Mouse (Mus musculus) thymus, adult 2 months (tissue): ENCODE results near the gene Snap91. TPM values are rescaled to one million over a fixed set of nuclear protein-coding genes. Genes with fewer than 3 reads are reported as not detected.

Source experiments
- DNase-seq: peaks from one replicate; pipeline ENCODE4 v3.0.0; 2021
- H3K27ac ChIP-seq: fragments of 200-500 bp; 2 replicates; pipeline ENCODE4 v1.5.1; 2012; ENCODE audit warnings: low read length, control low read depth; ENCODE audit not compliant: control insufficient read depth, insufficient read depth
- H3K27me3 ChIP-seq: fragments of 200-500 bp; 2 replicates; pipeline ENCODE4 v1.6.1; 2012; ENCODE audit warnings: mild to moderate bottlenecking, low read length, moderate library complexity, mixed read lengths; ENCODE audit not compliant: control insufficient read depth, insufficient read depth
- H3K36me3 ChIP-seq: fragments of 200-500 bp; 2 replicates; pipeline ENCODE4 v1.6.1; 2012; ENCODE audit warnings: mild to moderate bottlenecking, low read length, moderate library complexity; ENCODE audit not compliant: control insufficient read depth, insufficient read depth
- H3K4me1 ChIP-seq: fragments of 200-500 bp; replicated peaks from 2 replicates; pipeline ENCODE4 v1.6.1; 2012; ENCODE audit warnings: low read length; ENCODE audit not compliant: control insufficient read depth, insufficient read depth
- H3K4me3 ChIP-seq: fragments of 200-500 bp; 2 replicates; pipeline ENCODE4 v1.5.1; 2012; ENCODE audit warnings: mild to moderate bottlenecking, low read length, control low read depth, moderate library complexity; ENCODE audit not compliant: control insufficient read depth, insufficient read depth
- CTCF ChIP-seq: fragments of 200-500 bp; IDR thresholded peaks from 2 replicates; pipeline ENCODE4 v1.5.1; 2012; ENCODE audit warnings: mild to moderate bottlenecking, control low read depth, low read length, moderate library complexity, borderline replicate concordance; ENCODE audit not compliant: control insufficient read depth, poor library complexity, insufficient read depth; ENCODE audit errors: extremely low read depth
- POLR2A ChIP-seq: fragments of 200-500 bp; IDR thresholded peaks from 2 replicates; pipeline ENCODE4 v1.6.1; 2012; ENCODE audit warnings: mild to moderate bottlenecking, low read length, control low read depth, moderate library complexity; ENCODE audit not compliant: control insufficient read depth, poor library complexity, insufficient read depth; ENCODE audit errors: extremely low read depth
- WGBS: fragments of 180-500 bp; shearing (Covaris S2); methylation state at CpG from one replicate; pipeline ENCODE4 v1.1.7; 2018; 5-methylcytosine and 5-hydroxymethylcytosine counted together
- polyA plus RNA-seq: library from polyadenylated mRNA; depleted of rRNA; stranded (reverse); fragments of >200 nt; gene quantifications from 2 replicates; pipeline ENCODE4 v1.2.3, GENCODE M21; 2012

Snap91 gene
- polyA plus RNA-seq, 1 experiment = 6.0 TPM

- Histone ChIP-seq H3K36me3 (no peaks in the 10 kb centered on the region), H3K4me3 (no peak overlapping the region), H3K27ac (no peak overlapping the region), H3K27me3 (no peaks in the 10 kb centered on the region), H3K4me1 (no peaks in the 10 kb centered on the region)
- 93% methylated on average over 4 of the region's 4 CpGs for WGBS
- TF ChIP-seq POLR2A = no peak
- TF ChIP-seq CTCF = no peak
- DNase-seq = no peak
These were observed 99.0 kb downstream of the Snap91 start for GRCm38 (mm10) chr9:86781426-86781825.

GRCm38 (mm10) chr9:86778212-86778611, 102.2 kb downstream of the Snap91 start:
- WGBS = 79% methylated on average over 4 of the region's 4 CpGs
- no peak overlapping the region for H3K27ac ChIP-seq
- H3K27me3 ChIP-seq = no peaks in the 10 kb centered on the region
- DNase-seq = no peak
- H3K4me1 ChIP-seq = no peaks in the 10 kb centered on the region
- no peaks in the 10 kb centered on the region for H3K36me3 ChIP-seq
- H3K4me3 ChIP-seq = no peak overlapping the region
- TF ChIP-seq POLR2A = no peak
- TF ChIP-seq CTCF = no peak

GRCm38 (mm10) chr9:86777309-86777708, 103.1 kb downstream of the Snap91 start:
- Histone ChIP-seq H3K36me3 (no peaks in the 10 kb centered on the region), H3K4me3 (no peak overlapping the region), H3K27ac (no peak overlapping the region), H3K27me3 (no peaks in the 10 kb centered on the region), H3K4me1 (no peaks in the 10 kb centered on the region)
- no peak for TF ChIP-seq POLR2A
- no peak for TF ChIP-seq CTCF
- 70% methylated on average over 7 of the region's 7 CpGs for WGBS
- DNase-seq = no peak

- no peaks in the 10 kb centered on the region for H3K36me3 ChIP-seq
- no peaks in the 10 kb centered on the region for H3K27me3 ChIP-seq
- no peak overlapping the region for H3K27ac ChIP-seq
- H3K4me3 ChIP-seq = no peak overlapping the region
- 93% methylated on average over 6 of the region's 6 CpGs for WGBS
- H3K4me1 ChIP-seq = no peaks in the 10 kb centered on the region
- no peak for DNase-seq
- TF ChIP-seq CTCF (no peak), POLR2A (no peak)
These were observed 105.1 kb downstream of the Snap91 start for GRCm38 (mm10) chr9:86775374-86775773.

GRCm38 (mm10) chr9:86773996-86774395, 106.5 kb downstream of the Snap91 start:
- Histone ChIP-seq H3K27me3 (no peaks in the 10 kb centered on the region), H3K4me1 (no peaks in the 10 kb centered on the region), H3K27ac (no peak overlapping the region), H3K36me3 (no peaks in the 10 kb centered on the region), H3K4me3 (no peak overlapping the region)
- WGBS = 86% methylated on average over 8 of the region's 8 CpGs
- no peak for TF ChIP-seq CTCF
- TF ChIP-seq POLR2A = no peak
- DNase-seq = no peak

GRCm38 (mm10) chr9:86772897-86773296, 107.6 kb downstream of the Snap91 start:
- Histone ChIP-seq H3K27me3 (no peaks in the 10 kb centered on the region), H3K4me3 (no peak overlapping the region), H3K4me1 (no peaks in the 10 kb centered on the region), H3K36me3 (no peaks in the 10 kb centered on the region), H3K27ac (no peak overlapping the region)
- WGBS = 87% methylated on average over 3 of the region's 3 CpGs
- TF ChIP-seq POLR2A = no peak
- DNase-seq = no peak

- no peak overlapping the region for H3K27ac ChIP-seq
- no peak overlapping the region for H3K4me3 ChIP-seq
- H3K36me3 ChIP-seq = no peaks in the 10 kb centered on the region
- TF ChIP-seq POLR2A = no peak
- TF ChIP-seq CTCF = no peak
- no peaks in the 10 kb centered on the region for H3K4me1 ChIP-seq
- no peaks in the 10 kb centered on the region for H3K27me3 ChIP-seq
- no peak for DNase-seq
- 89% methylated on average over 10 of the region's 10 CpGs for WGBS
These were observed 113.5 kb downstream of the Snap91 start for GRCm38 (mm10) chr9:86766991-86767390.
